Mouse (Mus musculus) erythroblast, embryonic 14.5 days (primary cell): ENCODE measurements around the gene Alk.

Experiments
- GATA1 ChIP-seq: IDR thresholded peaks from 2 replicates; pipeline ENCODE4 v1.6.1; 2012; ENCODE audit warnings: low read length, inconsistent platforms, mixed read lengths
- TAL1 ChIP-seq: IDR thresholded peaks from 3 replicates; pipeline ENCODE4 v1.6.1; 2012; ENCODE audit warnings: low read length, inconsistent platforms, mixed read lengths

- no peak for TF ChIP-seq GATA1
- no peak for TF ChIP-seq TAL1
Observed at GRCm38 (mm10) chr17:72168152-72168551, 436.3 kb downstream of the Alk start.
